Mouse (Mus musculus) liver, embryonic 14.5 days (tissue): ENCODE data around the gene Rpl35a. TPM values are rescaled to one million over a fixed set of nuclear protein-coding genes. Genes with fewer than 3 reads are reported as not detected.

Source experiments
- ATAC-seq: fragments of 200-750 bp; cut with Nextera tagmentation; 2 replicates; pipeline ENCODE4 v1.8.0; 2017; ENCODE audit warnings: moderate number of reproducible peaks, mild to moderate bottlenecking, moderate library complexity; ENCODE audit not compliant: insufficient read depth
- DNase-seq, 3 experiments: peaks; one replicate each; pipeline ENCODE4 v3.0.0-alpha.2; 2012 to 2013; ENCODE audit warnings: low read depth in 3 of 3, low spot score in 3 of 3
- H3K27ac ChIP-seq: fragments of 300-500 bp; sonication (generic); 2 replicates; pipeline ENCODE4 v1.5.1; 2014; ENCODE audit warnings: moderate library complexity, mild to moderate bottlenecking, control low read depth, inconsistent platforms
- H3K27me3 ChIP-seq: fragments of 300-500 bp; sonication (generic); 2 replicates; pipeline ENCODE4 v1.6.1; 2014; ENCODE audit warnings: mild to moderate bottlenecking, low read length, moderate library complexity; ENCODE audit not compliant: control insufficient read depth, insufficient read depth
- H3K36me3 ChIP-seq: fragments of 300-500 bp; sonication (generic); replicated peaks from 2 replicates; pipeline ENCODE4 v1.6.1; 2014; ENCODE audit warnings: low read depth; ENCODE audit not compliant: control insufficient read depth, insufficient read depth
- H3K4me1 ChIP-seq, 2 experiments: fragments of 200-500 bp in 1 of 2; fragments of 300-500 bp in 1 of 2; sonication (generic) in 1 of 2; replicated peaks; 2 replicates each; pipeline ENCODE4 v1.6.1; 2012 to 2014; ENCODE audit warnings: antibody characterized with exemption in 1 of 2, inconsistent platforms in 1 of 2, low read length in 1 of 2; ENCODE audit not compliant: control insufficient read depth in 2 of 2, insufficient read depth in 2 of 2
- H3K4me2 ChIP-seq: fragments of 300-500 bp; sonication (generic); 2 replicates; pipeline ENCODE4 v1.6.1; 2014; ENCODE audit warnings: low read depth, mild to moderate bottlenecking, control low read depth, moderate library complexity
- H3K4me3 ChIP-seq, 2 experiments: fragments of 200-500 bp in 1 of 2; fragments of 300-500 bp in 1 of 2; sonication (generic) in 1 of 2; 2 replicates each; pipeline ENCODE4 v1.5.1; 2012 to 2014; ENCODE audit warnings: low read depth in 2 of 2, low read length in 2 of 2, mild to moderate bottlenecking in 2 of 2, control low read depth in 1 of 2, inconsistent platforms in 1 of 2, moderate library complexity in 1 of 2; ENCODE audit not compliant: insufficient read depth in 1 of 2
- H3K9ac ChIP-seq: fragments of 300-500 bp; sonication (generic); replicated peaks from 2 replicates; pipeline ENCODE4 v1.6.1; 2014; ENCODE audit warnings: mild to moderate bottlenecking, control low read depth, moderate library complexity
- H3K9me3 ChIP-seq: fragments of 300-500 bp; sonication (generic); 2 replicates; pipeline ENCODE4 v1.6.1; 2016; ENCODE audit warnings: low read length, mixed read lengths; ENCODE audit not compliant: control insufficient read depth
- CTCF ChIP-seq: IDR thresholded peaks from 2 replicates; pipeline ENCODE4 v1.5.1; 2016; ENCODE audit warnings: antibody characterized with exemption, low read depth, control low read depth
- EP300 ChIP-seq: IDR thresholded peaks from 2 replicates; pipeline ENCODE4 v1.6.1; 2016; ENCODE audit warnings: antibody characterized with exemption, low read depth
- WGBS: fragments of 180-500 bp; shearing (Covaris S2); extraction: QIAGEN DNeasy Blood & Tissue Kit; methylation state at CpG from one replicate; pipeline ENCODE4 v1.1.7; 2014; ENCODE audit not compliant: insufficient replicate concordance; 5-methylcytosine and 5-hydroxymethylcytosine counted together
- polyA plus RNA-seq, 2 experiments: library from polyadenylated mRNA; depleted of rRNA in 1 of 2; stranded (reverse) in 1 of 2; unstranded in 1 of 2; fragments of >200 nt; fragmentation: Nextera tagmentation in 1 of 2; extraction: Ambion mirVana in 1 of 2; gene quantifications; 2 replicates each; pipeline versions ENCODE4 v1.2.1 to v1.2.3; 2012 to 2014

Gene Rpl35a
- polyA plus RNA-seq, 2 experiments: 811 to 863 TPM

GRCm38 (mm10) chr16:33064636-33065035 is 8.4 kb downstream of the Rpl35a start:
- no peak for DNase-seq
- no peak for ATAC-seq
- Histone ChIP-seq H3K4me1 (peaks cover 9 to 13% of the 10 kb centered on the region in 2 experiments), H3K27ac (no peak overlapping the region), H3K9me3 (no peaks in the 10 kb centered on the region), H3K27me3 (no peaks in the 10 kb centered on the region), H3K4me3 (no peak overlapping the region), H3K4me2 (no peak overlapping the region), H3K9ac (no peak overlapping the region), H3K36me3 (peaks cover 12% of the 10 kb centered on the region)
- peak; percentile 49 for TF ChIP-seq CTCF
- no peak for TF ChIP-seq EP300
- 74% methylated on average over 9 of the region's 9 CpGs for WGBS

DNA sequence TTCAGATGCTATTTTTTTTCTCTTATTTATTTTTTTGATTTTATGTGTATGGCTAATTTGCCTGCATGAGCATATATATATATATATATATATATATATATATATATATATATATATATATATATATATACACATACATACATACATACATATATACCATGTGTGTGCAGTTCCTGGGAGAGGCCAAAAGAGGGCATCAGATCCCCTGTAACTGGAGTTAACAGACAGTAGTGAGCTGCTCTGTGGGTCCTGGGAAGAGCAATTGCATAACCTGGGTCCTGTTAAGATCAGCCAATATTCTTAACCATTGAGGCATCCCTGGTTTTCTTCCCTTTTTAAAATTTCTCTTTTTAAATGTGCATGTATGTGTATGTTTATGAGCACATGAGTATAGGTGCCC is 14.7 kb downstream of the Rpl35a start:
- Histone ChIP-seq H3K4me3 (no peak overlapping the region), H3K9ac (no peak overlapping the region), H3K4me1 (0 out of 4 replicates have a peak, but pooled peaks cover 0 to 1% of the 10 kb centered on the region in 2 experiments), H3K27me3 (no peaks in the 10 kb centered on the region), H3K36me3 (no peaks in the 10 kb centered on the region), H3K27ac (no peak overlapping the region), H3K9me3 (no peaks in the 10 kb centered on the region), H3K4me2 (no peak overlapping the region)
- no peak for DNase-seq
- ATAC-seq: no peak
- TF ChIP-seq CTCF (no peak), EP300 (no peak)

- no peak overlapping the region for H3K4me3 ChIP-seq
- TF ChIP-seq CTCF (no peak), EP300 (no peak)
- WGBS: 59% methylated on average over 6 of the region's 6 CpGs
- no peak overlapping the region for H3K9ac ChIP-seq
- ATAC-seq (no peak), DNase-seq (no peak)
- no peaks in the 10 kb centered on the region for H3K36me3 ChIP-seq
- H3K27ac ChIP-seq: no peak overlapping the region
- no peaks in the 10 kb centered on the region for H3K9me3 ChIP-seq
- H3K4me1 ChIP-seq: peaks cover 0 to 1% of the 10 kb centered on the region in 2 experiments; a peak in 1 of 4 replicates
- no peaks in the 10 kb centered on the region for H3K27me3 ChIP-seq
- no peak overlapping the region for H3K4me2 ChIP-seq
Observed at GRCm38 (mm10) chr16:33072871-33073557, 16.8 kb downstream of the Rpl35a start.

DNA sequence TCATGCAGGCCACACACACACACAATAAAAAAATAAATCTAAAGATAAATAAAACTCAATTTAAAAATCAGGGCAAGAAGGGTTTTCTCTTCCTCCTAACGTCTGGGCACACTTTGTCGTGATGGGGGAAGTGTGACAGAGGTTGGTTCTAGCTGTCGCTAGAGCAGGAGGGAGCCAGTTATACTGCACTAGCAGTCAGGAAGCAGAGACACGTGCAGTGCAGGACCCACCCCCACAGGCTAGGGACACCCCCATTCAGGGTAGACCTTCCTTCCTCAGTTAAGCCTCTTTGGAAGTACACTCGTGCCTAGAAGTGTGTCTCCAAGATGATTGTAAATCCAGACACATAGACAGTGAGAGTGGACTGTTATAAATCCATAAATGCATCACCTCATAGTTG is 18.7 kb downstream of the Rpl35a start:
- TF ChIP-seq EP300 (no peak), CTCF (no peak)
- H3K4me2 ChIP-seq: no peak overlapping the region
- ATAC-seq (no peak), DNase-seq (no peak)
- 45% methylated on average over 5 of the region's 5 CpGs for WGBS
- no peak overlapping the region for H3K9ac ChIP-seq
- no peak overlapping the region for H3K27ac ChIP-seq
- no peaks in the 10 kb centered on the region for H3K36me3 ChIP-seq
- no peaks in the 10 kb centered on the region for H3K9me3 ChIP-seq
- H3K4me1 ChIP-seq: peaks cover 0 to 1% of the 10 kb centered on the region in 2 experiments; a peak in 1 of 4 replicates
- H3K4me3 ChIP-seq: no peak overlapping the region
- no peaks in the 10 kb centered on the region for H3K27me3 ChIP-seq

GRCm38 (mm10) chr16:33076078-33076477 is 19.8 kb downstream of the Rpl35a start:
- H3K9me3 ChIP-seq: no peaks in the 10 kb centered on the region
- ATAC-seq (no peak), DNase-seq (no peak)
- no peak overlapping the region for H3K4me2 ChIP-seq
- no peaks in the 10 kb centered on the region for H3K27me3 ChIP-seq
- H3K27ac ChIP-seq: no peak overlapping the region
- TF ChIP-seq EP300: no peak
- no peak for TF ChIP-seq CTCF
- no peak overlapping the region for H3K4me3 ChIP-seq
- H3K9ac ChIP-seq: no peak overlapping the region
- WGBS: 58% methylated on average over 6 of the region's 6 CpGs
- H3K36me3 ChIP-seq: no peaks in the 10 kb centered on the region
- peaks cover 0 to 1% of the 10 kb centered on the region in 2 experiments; a peak in 1 of 4 replicates for H3K4me1 ChIP-seq
